Mouse (Mus musculus) intestine, embryonic 15.5 days (tissue): ENCODE measurements at regions not wholly inside any gene's neighbourhood (a gene's known extent, or its start where the extent isn't known, plus 50 kb on each side); places are given as distances from the start of the nearest gene placed in this dataset.

Experiments used
- ATAC-seq: fragments of 200-750 bp; cut with Nextera tagmentation; 2 replicates; pipeline ENCODE4 v1.8.0; 2017; ENCODE audit warnings: moderate TSS enrichment, moderate library complexity
- H3K27ac ChIP-seq: fragments of 300-500 bp; sonication (generic); 2 replicates; pipeline ENCODE4 v1.5.1; 2015; ENCODE audit warnings: mild to moderate bottlenecking, inconsistent platforms
- H3K27me3 ChIP-seq: fragments of 300-500 bp; sonication (generic); replicated peaks from 2 replicates; pipeline ENCODE4 v1.6.1; 2015; ENCODE audit warnings: inconsistent platforms
- H3K36me3 ChIP-seq: fragments of 300-500 bp; sonication (generic); 2 replicates; pipeline ENCODE4 v1.6.1; 2015; ENCODE audit warnings: inconsistent platforms
- H3K4me1 ChIP-seq: fragments of 300-500 bp; sonication (generic); replicated peaks from 2 replicates; pipeline ENCODE4 v1.6.1; 2015; ENCODE audit warnings: inconsistent platforms
- H3K4me2 ChIP-seq: fragments of 300-500 bp; sonication (generic); replicated peaks from 2 replicates; pipeline ENCODE4 v1.6.1; 2015; ENCODE audit warnings: mild to moderate bottlenecking, inconsistent platforms
- H3K4me3 ChIP-seq: fragments of 300-500 bp; sonication (generic); replicated peaks from 2 replicates; pipeline ENCODE4 v1.5.1; 2015; ENCODE audit warnings: inconsistent platforms
- H3K9ac ChIP-seq: fragments of 300-500 bp; sonication (generic); 2 replicates; pipeline ENCODE4 v1.6.1; 2015; ENCODE audit warnings: inconsistent platforms
- H3K9me3 ChIP-seq: fragments of 300-500 bp; sonication (generic); 2 replicates; pipeline ENCODE4 v1.6.1; 2016; ENCODE audit warnings: inconsistent platforms
- WGBS: fragments of 180-500 bp; shearing (Covaris S2); methylation state at CpG from one replicate; pipeline ENCODE4 v1.1.7; 2015; 5-methylcytosine and 5-hydroxymethylcytosine counted together

- Histone ChIP-seq H3K4me3 (no peak overlapping the region), H3K27ac (no peak overlapping the region), H3K27me3 (no peaks in the 10 kb centered on the region), H3K9me3 (no peaks in the 10 kb centered on the region), H3K9ac (no peak overlapping the region), H3K4me2 (no peak overlapping the region), H3K36me3 (no peaks in the 10 kb centered on the region), H3K4me1 (no peaks in the 10 kb centered on the region)
- no peak for ATAC-seq
- 81% methylated on average over 3 of the region's 3 CpGs for WGBS
Observed at GRCm38 (mm10) chr4:56387051-56387450, 352.8 kb upstream of the Gm26657 start.

GRCm38 (mm10) chr4:56375745-56376144 lies 364.1 kb upstream of the Gm26657 start:
- no peak overlapping the region for H3K4me3 ChIP-seq
- no peaks in the 10 kb centered on the region for H3K27me3 ChIP-seq
- H3K9ac ChIP-seq: no peak overlapping the region
- no peaks in the 10 kb centered on the region for H3K9me3 ChIP-seq
- WGBS: 57% methylated on average over 5 of the region's 5 CpGs
- H3K27ac ChIP-seq: no peak overlapping the region
- H3K4me1 ChIP-seq: no peaks in the 10 kb centered on the region
- ATAC-seq: no peak
- no peak overlapping the region for H3K4me2 ChIP-seq
- H3K36me3 ChIP-seq: no peaks in the 10 kb centered on the region

GRCm38 (mm10) chr4:56374466-56374865 lies 365.4 kb upstream of the Gm26657 start:
- Histone ChIP-seq H3K4me3 (no peak overlapping the region), H3K36me3 (no peaks in the 10 kb centered on the region), H3K9me3 (no peaks in the 10 kb centered on the region), H3K4me1 (no peaks in the 10 kb centered on the region), H3K4me2 (no peak overlapping the region), H3K9ac (no peak overlapping the region), H3K27ac (no peak overlapping the region), H3K27me3 (no peaks in the 10 kb centered on the region)
- no peak for ATAC-seq
- WGBS: 89% methylated on average over 3 of the region's 3 CpGs

- no peaks in the 10 kb centered on the region for H3K9me3 ChIP-seq
- WGBS: 78% methylated on average over 4 of the region's 4 CpGs
- H3K4me2 ChIP-seq: no peak overlapping the region
- H3K36me3 ChIP-seq: no peaks in the 10 kb centered on the region
- no peak overlapping the region for H3K9ac ChIP-seq
- no peak for ATAC-seq
- H3K4me3 ChIP-seq: no peak overlapping the region
- H3K4me1 ChIP-seq: no peaks in the 10 kb centered on the region
- no peak overlapping the region for H3K27ac ChIP-seq
- H3K27me3 ChIP-seq: no peaks in the 10 kb centered on the region
Observed at GRCm38 (mm10) chr4:56373746-56374145, 366.1 kb upstream of the Gm26657 start.

GRCm38 (mm10) chr4:56373167-56373566 lies 366.7 kb upstream of the Gm26657 start:
- H3K27me3 ChIP-seq: no peaks in the 10 kb centered on the region
- no peak for ATAC-seq
- H3K4me3 ChIP-seq: no peak overlapping the region
- H3K27ac ChIP-seq: no peak overlapping the region
- H3K9ac ChIP-seq: no peak overlapping the region
- H3K4me1 ChIP-seq: no peaks in the 10 kb centered on the region
- H3K36me3 ChIP-seq: no peaks in the 10 kb centered on the region
- no peak overlapping the region for H3K4me2 ChIP-seq
- no peaks in the 10 kb centered on the region for H3K9me3 ChIP-seq
- 67% methylated on average over 4 of the region's 4 CpGs for WGBS

GRCm38 (mm10) chr4:56372711-56373110 lies 367.2 kb upstream of the Gm26657 start:
- no peak overlapping the region for H3K4me2 ChIP-seq
- no peak for ATAC-seq
- WGBS: 44% methylated on average over 7 of the region's 7 CpGs
- no peak overlapping the region for H3K9ac ChIP-seq
- H3K9me3 ChIP-seq: no peaks in the 10 kb centered on the region
- H3K36me3 ChIP-seq: no peaks in the 10 kb centered on the region
- no peaks in the 10 kb centered on the region for H3K27me3 ChIP-seq
- H3K4me3 ChIP-seq: no peak overlapping the region
- H3K4me1 ChIP-seq: no peaks in the 10 kb centered on the region
- no peak overlapping the region for H3K27ac ChIP-seq

GRCm38 (mm10) chr4:56364594-56364993 lies 375.3 kb upstream of the Gm26657 start:
- Histone ChIP-seq H3K36me3 (no peaks in the 10 kb centered on the region), H3K4me2 (no peak overlapping the region), H3K9me3 (no peaks in the 10 kb centered on the region), H3K27ac (no peak overlapping the region), H3K4me3 (no peak overlapping the region), H3K4me1 (no peaks in the 10 kb centered on the region), H3K9ac (no peak overlapping the region), H3K27me3 (no peaks in the 10 kb centered on the region)
- WGBS: 74% methylated on average over 6 of the region's 6 CpGs
- ATAC-seq: no peak

- 43% methylated on average over 6 of the region's 6 CpGs for WGBS
- Histone ChIP-seq H3K36me3 (no peaks in the 10 kb centered on the region), H3K4me2 (no peak overlapping the region), H3K27me3 (no peaks in the 10 kb centered on the region), H3K27ac (no peak overlapping the region), H3K9ac (no peak overlapping the region), H3K4me3 (no peak overlapping the region), H3K4me1 (no peaks in the 10 kb centered on the region), H3K9me3 (no peaks in the 10 kb centered on the region)
- ATAC-seq: no peak
Observed at GRCm38 (mm10) chr4:56362121-56362520, 377.7 kb upstream of the Gm26657 start.

GRCm38 (mm10) chr4:56349216-56349615 lies 390.7 kb upstream of the Gm26657 start:
- no peak for ATAC-seq
- H3K27ac ChIP-seq: no peak overlapping the region
- no peak overlapping the region for H3K4me2 ChIP-seq
- no peaks in the 10 kb centered on the region for H3K4me1 ChIP-seq
- WGBS: 86% methylated on average over 5 of the region's 5 CpGs
- no peaks in the 10 kb centered on the region for H3K36me3 ChIP-seq
- H3K9me3 ChIP-seq: no peaks in the 10 kb centered on the region
- no peaks in the 10 kb centered on the region for H3K27me3 ChIP-seq
- H3K9ac ChIP-seq: no peak overlapping the region
- no peak overlapping the region for H3K4me3 ChIP-seq

- Histone ChIP-seq H3K4me2 (no peak overlapping the region), H3K27ac (no peak overlapping the region), H3K9me3 (no peaks in the 10 kb centered on the region), H3K9ac (no peak overlapping the region), H3K27me3 (no peaks in the 10 kb centered on the region), H3K4me1 (no peaks in the 10 kb centered on the region), H3K4me3 (no peak overlapping the region), H3K36me3 (no peaks in the 10 kb centered on the region)
- ATAC-seq: no peak
- 87% methylated on average over 5 of the region's 5 CpGs for WGBS
Observed at GRCm38 (mm10) chr4:56325156-56325555, 414.7 kb upstream of the Gm26657 start.

- ATAC-seq: no peak
- Histone ChIP-seq H3K4me1 (no peaks in the 10 kb centered on the region), H3K27me3 (no peaks in the 10 kb centered on the region), H3K9ac (no peak overlapping the region), H3K4me2 (no peak overlapping the region), H3K9me3 (no peaks in the 10 kb centered on the region), H3K36me3 (no peaks in the 10 kb centered on the region), H3K27ac (no peak overlapping the region), H3K4me3 (no peak overlapping the region)
- 84% methylated on average over 4 of the region's 4 CpGs for WGBS
Observed at GRCm38 (mm10) chr4:56319134-56319533, 420.7 kb upstream of the Gm26657 start.

GRCm38 (mm10) chr4:56305664-56306330 lies 434.1 kb upstream of the Gm26657 start:
- Histone ChIP-seq H3K36me3 (no peaks in the 10 kb centered on the region), H3K9me3 (no peaks in the 10 kb centered on the region), H3K4me2 (no peak overlapping the region), H3K27me3 (no peaks in the 10 kb centered on the region), H3K4me1 (no peaks in the 10 kb centered on the region), H3K9ac (no peak overlapping the region), H3K4me3 (no peak overlapping the region), H3K27ac (no peak overlapping the region)
- ATAC-seq: no peak
- WGBS: 53% methylated on average over 6 of the region's 6 CpGs

GRCm38 (mm10) chr4:56304275-56304674 lies 435.6 kb upstream of the Gm26657 start:
- WGBS: 42% methylated on average over 2 of the region's 2 CpGs
- H3K27me3 ChIP-seq: no peaks in the 10 kb centered on the region
- H3K36me3 ChIP-seq: no peaks in the 10 kb centered on the region
- H3K9me3 ChIP-seq: no peaks in the 10 kb centered on the region
- H3K9ac ChIP-seq: no peak overlapping the region
- no peak for ATAC-seq
- H3K4me3 ChIP-seq: no peak overlapping the region
- no peak overlapping the region for H3K4me2 ChIP-seq
- H3K27ac ChIP-seq: no peak overlapping the region
- H3K4me1 ChIP-seq: no peaks in the 10 kb centered on the region
